Mouse (Mus musculus): Measurements from ENCODE around the gene Jmy. TPM values are rescaled to one million over a fixed set of nuclear protein-coding genes. Genes with fewer than 3 reads are reported as not detected.
"Not testable (repeated sequence)": the region's sequence is repeated elsewhere in the genome, so short reads cannot be mapped to it uniquely, and the experiment has no call there.

Jmy gene
- 1.5 and 2.3 TPM in 2 replicates for polyA plus RNA-seq (2012; ENCODE audit: insufficient read depth, low replicate concordance)

DNA sequence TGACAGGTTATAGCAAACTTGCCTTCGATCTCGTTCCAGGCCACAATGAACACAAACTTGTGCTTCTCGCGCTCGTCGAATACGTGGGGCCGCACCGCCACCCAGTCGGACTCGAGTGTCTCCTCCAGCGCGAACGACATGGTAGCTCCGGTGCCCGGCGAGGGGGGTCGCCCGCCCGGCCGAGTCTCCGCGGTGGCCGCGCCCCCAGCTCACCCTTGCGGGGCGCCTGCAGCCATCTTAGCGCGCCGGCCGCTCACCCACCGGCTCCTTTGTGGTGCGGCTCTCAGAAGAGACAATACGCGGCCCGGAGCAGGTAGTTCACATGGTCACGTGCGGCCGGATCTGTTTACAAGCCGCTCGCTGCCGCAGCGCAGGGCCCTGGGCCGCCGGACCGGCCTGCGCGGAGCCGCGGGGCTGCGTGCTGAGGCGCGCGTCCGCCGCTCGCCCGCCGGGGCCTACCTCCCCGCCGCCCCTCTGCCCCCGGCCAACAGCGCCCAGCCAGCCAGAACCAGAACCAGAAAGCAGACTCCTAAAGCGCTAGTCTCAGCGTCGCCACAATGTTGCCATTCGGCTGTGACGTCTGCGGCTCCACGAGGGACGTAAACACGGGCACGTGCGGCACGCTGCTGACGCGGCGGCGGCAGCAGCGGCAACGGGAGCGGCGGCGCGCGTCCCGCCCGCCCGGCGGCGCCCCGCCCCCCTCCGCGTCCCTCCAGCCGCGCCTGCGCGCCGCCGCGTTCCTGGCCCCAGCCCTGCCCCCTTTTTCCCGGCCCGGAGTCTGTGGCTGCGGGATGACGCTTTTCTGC lies at the start of gene Jmy:
Jmy (minus strand) TSS at position 642 of the 806 bp plus-strand sequence.
- peaks cover 5% of the 10 kb centered on the region; the same call in 1 of the 2 replicates for H3K9me3 ChIP-seq
- H3K36me3 ChIP-seq (replicated peaks; ENCODE audit: low read length) = peaks cover 10% of the 10 kb centered on the region
- H3K4me3 ChIP-seq (replicated peaks) = peak within 1 kb of the TSS; percentile 99
- no peaks in the 10 kb centered on the region for H3K27me3 ChIP-seq (replicated peaks)
- TF ChIP-seq GATA1 (IDR thresholded peaks at IDR 0.05; ENCODE audit: borderline replicate concordance, low read length) (no peak), FLI1 (IDR thresholded peaks at IDR 0.05; ENCODE audit: low read length) (no peak)
- H3K4me1 ChIP-seq = peaks cover 29% of the 10 kb centered on the region

DNA sequence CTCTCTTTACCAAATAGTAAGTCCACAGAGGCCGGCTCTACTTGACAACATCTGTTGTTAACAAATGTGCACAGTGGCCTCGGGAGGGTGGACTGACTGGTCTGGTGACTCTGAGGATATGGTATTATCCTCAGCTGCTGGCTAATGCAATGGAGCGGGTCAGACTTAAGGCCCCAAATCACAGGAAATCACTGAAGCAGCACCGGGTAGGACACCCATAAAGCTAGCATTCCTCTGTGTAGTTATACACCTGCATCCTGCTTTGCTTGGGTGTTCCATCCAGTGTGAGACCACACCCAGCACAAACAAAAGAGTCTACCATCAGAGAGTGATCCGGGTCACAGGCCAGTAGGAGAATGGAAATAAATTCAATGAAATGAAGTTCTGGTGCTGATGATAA lies 48.0 kb upstream of the Jmy start:
- Histone ChIP-seq H3K36me3 (replicated peaks; ENCODE audit: low read length) (no peaks in the 10 kb centered on the region), H3K9me3 (no peaks in the 10 kb centered on the region), H3K4me1 (no peaks in the 10 kb centered on the region), H3K4me3 (replicated peaks) (no peak overlapping the region), H3K27me3 (replicated peaks) (no peaks in the 10 kb centered on the region)
- TF ChIP-seq GATA1 (IDR thresholded peaks at IDR 0.05; ENCODE audit: borderline replicate concordance, low read length) = no peak

- TF ChIP-seq GATA1 (IDR thresholded peaks at IDR 0.05; ENCODE audit: borderline replicate concordance, low read length) = no peak
- no peak for TF ChIP-seq FLI1 (IDR thresholded peaks at IDR 0.05; ENCODE audit: low read length)
- Histone ChIP-seq H3K4me1 (no peaks in the 10 kb centered on the region), H3K36me3 (replicated peaks; ENCODE audit: low read length) (no peaks in the 10 kb centered on the region), H3K9me3 (no peaks in the 10 kb centered on the region), H3K4me3 (replicated peaks) (no peak overlapping the region), H3K27me3 (replicated peaks) (no peaks in the 10 kb centered on the region)
These were observed 46.4 kb upstream of the Jmy start for GRCm38 (mm10) chr13:93546011-93546410.

DNA sequence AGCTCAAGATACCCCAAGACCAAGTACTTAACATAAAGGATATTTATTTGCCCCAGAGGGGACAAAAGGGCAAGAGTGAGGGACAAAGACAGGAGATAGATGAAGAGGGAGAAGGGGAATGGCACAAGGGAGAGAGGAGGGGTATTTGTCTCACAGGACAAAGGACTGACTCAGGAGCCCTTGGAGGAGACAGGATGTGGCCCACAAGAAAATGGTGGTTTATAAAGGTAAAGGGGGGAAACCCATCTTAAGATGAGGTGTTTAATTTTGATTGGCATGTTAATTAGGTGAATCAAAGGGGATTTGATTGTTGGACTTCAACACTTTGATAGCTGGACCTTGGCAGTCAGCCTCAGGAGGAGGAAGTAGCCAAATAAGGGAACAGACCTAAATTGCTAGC lies 44.7 kb upstream of the Jmy start:
- Histone ChIP-seq H3K36me3 (replicated peaks; ENCODE audit: low read length) (no peaks in the 10 kb centered on the region), H3K4me3 (replicated peaks) (no peak overlapping the region), H3K4me1 (no peaks in the 10 kb centered on the region), H3K27me3 (replicated peaks) (no peaks in the 10 kb centered on the region), H3K9me3 (no peaks in the 10 kb centered on the region)
- TF ChIP-seq GATA1 (IDR thresholded peaks at IDR 0.05; ENCODE audit: borderline replicate concordance, low read length) (no peak), FLI1 (IDR thresholded peaks at IDR 0.05; ENCODE audit: low read length) (no peak)

- H3K36me3 ChIP-seq (replicated peaks; ENCODE audit: low read length) = no peaks in the 10 kb centered on the region
- H3K4me1 ChIP-seq = no peaks in the 10 kb centered on the region
- no peak for TF ChIP-seq FLI1 (IDR thresholded peaks at IDR 0.05; ENCODE audit: low read length)
- TF ChIP-seq GATA1 (IDR thresholded peaks at IDR 0.05; ENCODE audit: borderline replicate concordance, low read length) = no peak
- no peak overlapping the region for H3K4me3 ChIP-seq (replicated peaks)
- no peaks in the 10 kb centered on the region for H3K27me3 ChIP-seq (replicated peaks)
- H3K9me3 ChIP-seq = 0 out of 2 replicates have a peak, but pooled peaks cover under 1% of the 10 kb centered on the region
These were observed 39.7 kb upstream of the Jmy start for GRCm38 (mm10) chr13:93539311-93539710.

DNA sequence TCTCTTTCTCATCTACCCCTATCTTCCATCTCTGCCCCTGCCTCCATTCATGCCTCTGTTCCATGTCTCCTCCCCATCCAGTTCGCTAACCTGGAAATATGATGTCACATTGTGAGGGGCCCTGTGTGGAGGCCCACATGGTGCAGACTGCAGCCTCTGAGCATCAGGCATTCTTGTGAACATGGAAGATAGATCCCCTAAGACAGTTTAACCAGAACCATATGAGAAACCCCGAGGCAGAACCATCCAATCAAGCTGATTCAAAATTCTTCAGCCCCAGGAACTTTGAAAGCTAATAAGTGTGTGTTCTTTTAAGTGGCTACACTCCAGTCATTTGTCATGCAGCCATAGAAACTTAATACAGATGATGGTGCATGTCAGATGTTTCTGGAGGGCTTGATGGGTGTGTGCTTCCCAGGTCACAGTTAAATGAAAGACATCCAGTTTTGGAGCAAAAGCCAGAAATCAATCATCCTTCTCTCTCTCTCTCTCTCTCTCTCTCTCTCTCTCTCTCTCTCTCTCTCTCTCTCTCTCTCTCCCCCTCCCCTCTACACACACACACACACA lies 19.2 kb upstream of the Jmy start:
- Histone ChIP-seq H3K4me3 (replicated peaks) (no peak overlapping the region), H3K9me3 (peaks cover 5% of the 10 kb centered on the region), H3K27me3 (replicated peaks) (peaks cover 8% of the 10 kb centered on the region), H3K36me3 (replicated peaks; ENCODE audit: low read length) (no peaks in the 10 kb centered on the region), H3K4me1 (peaks cover 7% of the 10 kb centered on the region)
- no peak for TF ChIP-seq GATA1 (IDR thresholded peaks at IDR 0.05; ENCODE audit: borderline replicate concordance, low read length)
- no peak for TF ChIP-seq FLI1 (IDR thresholded peaks at IDR 0.05; ENCODE audit: low read length)

- Histone ChIP-seq H3K4me1 (peaks cover 7% of the 10 kb centered on the region), H3K9me3 (no peaks in the 10 kb centered on the region), H3K36me3 (replicated peaks; ENCODE audit: low read length) (no peaks in the 10 kb centered on the region), H3K27me3 (replicated peaks) (peaks cover 8% of the 10 kb centered on the region), H3K4me3 (replicated peaks) (no peak overlapping the region)
- TF ChIP-seq FLI1 (IDR thresholded peaks at IDR 0.05; ENCODE audit: low read length) = no peak
- no peak for TF ChIP-seq GATA1 (IDR thresholded peaks at IDR 0.05; ENCODE audit: borderline replicate concordance, low read length)
These were observed 17.6 kb upstream of the Jmy start for GRCm38 (mm10) chr13:93517223-93517622.

DNA sequence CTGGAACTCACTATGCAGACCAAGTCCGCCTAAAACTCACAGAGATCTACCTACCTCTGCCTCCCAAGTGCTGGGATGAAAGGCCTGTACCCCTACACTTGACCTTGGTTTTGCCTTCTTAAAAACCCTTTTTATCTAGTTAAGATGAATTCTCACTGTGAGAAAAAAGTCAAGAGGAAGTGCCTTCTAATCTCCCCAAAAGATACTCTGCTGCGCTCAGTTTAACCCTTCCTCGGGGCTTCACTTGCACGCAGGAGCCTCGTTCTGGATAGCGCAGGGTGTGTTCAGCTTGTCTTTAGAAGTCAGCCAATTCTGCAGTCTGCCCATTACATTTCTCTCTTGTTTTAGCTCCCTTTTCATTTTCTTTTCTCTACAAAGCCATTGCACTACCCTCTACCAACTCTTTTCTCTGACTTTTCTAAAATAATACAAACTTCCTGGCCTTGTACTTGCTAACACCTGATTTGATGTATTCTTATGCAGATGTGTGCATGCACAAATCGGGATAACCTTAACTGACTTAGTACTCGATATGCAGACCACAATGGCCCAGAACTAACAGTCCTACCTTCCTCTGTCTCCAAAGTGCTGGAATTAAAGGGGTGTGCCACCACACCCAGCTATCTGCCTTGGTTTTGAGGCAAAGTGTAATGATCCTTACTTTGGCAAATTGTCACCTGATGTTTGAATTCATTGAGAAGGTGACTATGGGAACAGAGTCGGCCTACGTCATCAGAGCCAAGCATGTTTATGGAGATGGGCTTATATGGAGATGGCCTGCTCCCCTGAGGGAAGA lies 14.6 kb upstream of the Jmy start:
- Histone ChIP-seq H3K4me1 (peaks cover 7% of the 10 kb centered on the region), H3K9me3 (no peaks in the 10 kb centered on the region), H3K27me3 (replicated peaks) (peaks cover 8% of the 10 kb centered on the region), H3K36me3 (replicated peaks; ENCODE audit: low read length) (no peaks in the 10 kb centered on the region), H3K4me3 (replicated peaks) (no peak overlapping the region)
- TF ChIP-seq GATA1 (IDR thresholded peaks at IDR 0.05; ENCODE audit: borderline replicate concordance, low read length) = no peak
- no peak for TF ChIP-seq FLI1 (IDR thresholded peaks at IDR 0.05; ENCODE audit: low read length)

GRCm38 (mm10) chr13:93510447-93511180 lies 11.0 kb upstream of the Jmy start:
- no peaks in the 10 kb centered on the region for H3K36me3 ChIP-seq (replicated peaks; ENCODE audit: low read length)
- peaks cover 4% of the 10 kb centered on the region; the same call in 1 of the 2 replicates for H3K4me1 ChIP-seq
- no peaks in the 10 kb centered on the region for H3K9me3 ChIP-seq
- no peak overlapping the region for H3K4me3 ChIP-seq (replicated peaks)
- peaks cover 6% of the 10 kb centered on the region for H3K27me3 ChIP-seq (replicated peaks)
- TF ChIP-seq FLI1 (IDR thresholded peaks at IDR 0.05; ENCODE audit: low read length) = no peak
- no peak for TF ChIP-seq GATA1 (IDR thresholded peaks at IDR 0.05; ENCODE audit: borderline replicate concordance, low read length)

DNA sequence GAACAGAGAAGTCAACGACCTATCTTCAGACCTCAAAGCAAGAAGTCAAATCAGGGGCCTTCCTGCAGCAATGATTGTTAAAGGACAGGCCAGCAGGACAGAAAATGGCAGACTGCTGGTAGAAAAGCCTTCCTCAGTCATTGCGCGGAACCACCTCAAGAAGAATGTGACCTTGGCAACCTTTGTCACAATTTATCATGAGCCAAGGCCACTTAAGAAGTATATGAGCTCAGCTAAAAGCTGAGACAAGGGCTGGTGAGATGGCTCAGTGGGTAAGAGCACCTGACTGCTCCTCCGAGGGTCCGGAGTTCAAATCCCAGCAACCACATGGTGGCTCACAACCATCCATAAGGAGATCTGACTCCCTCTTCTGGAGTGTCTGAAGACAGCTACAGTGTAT lies 7.3 kb upstream of the Jmy start:
- H3K4me1 ChIP-seq; H3K4me3 ChIP-seq (replicated peaks); H3K27me3 ChIP-seq (replicated peaks); H3K36me3 ChIP-seq (replicated peaks; ENCODE audit: low read length); H3K9me3 ChIP-seq: not testable (repeated sequence)

Measured in megakaryocyte, embryonic 14.5 days (primary cell).